Mouse (Mus musculus): ENCODE results near the gene Rapgef1. TPM values are rescaled to one million over a fixed set of nuclear protein-coding genes. Genes with fewer than 3 reads are reported as not detected.
"Not testable (repeated sequence)": the region's sequence is repeated elsewhere in the genome, so short reads cannot be mapped to it uniquely, and the experiment has no call there.

The Rapgef1 gene
- polyA plus RNA-seq, 1 experiment from 2014 or later = 22.4 TPM

- WGBS = 67% methylated on average over 5 of the region's 5 CpGs
- no peak overlapping the region for H3K9ac ChIP-seq (ENCODE audit: low read depth, low read length)
- H3K9me3 ChIP-seq (ENCODE audit: control insufficient read depth, low read length) = no peaks in the 10 kb centered on the region
- no peak for ATAC-seq (ENCODE audit: low read depth)
- no peak overlapping the region for H3K4me2 ChIP-seq (ENCODE audit: low read depth, low read length)
- no peaks in the 10 kb centered on the region for H3K27me3 ChIP-seq (replicated peaks; ENCODE audit: control insufficient read depth, insufficient read depth, low read length)
- no peak for DNase-seq (ENCODE audit: low spot score)
- H3K36me3 ChIP-seq (ENCODE audit: control insufficient read depth, insufficient read depth, low read length) = no peaks in the 10 kb centered on the region
- H3K4me1 ChIP-seq (ENCODE audit: control insufficient read depth, insufficient read depth, low read length) = peaks cover 23% of the 10 kb centered on the region
- no peak overlapping the region for H3K27ac ChIP-seq (replicated peaks; ENCODE audit: low read depth, low read length)
- H3K4me3 ChIP-seq (ENCODE audit: low read depth, low read length) = no peak overlapping the region
Observed at GRCm38 (mm10) chr2:29628186-29628585, 8.7 kb downstream of the Rapgef1 start.

- H3K4me1 ChIP-seq (ENCODE audit: control insufficient read depth, insufficient read depth, low read length) = peaks cover 29% of the 10 kb centered on the region
Observed at GRCm38 (mm10) chr2:29628763-29629181, 9.3 kb downstream of the Rapgef1 start.

GRCm38 (mm10) chr2:29629311-29629710 is 9.8 kb downstream of the Rapgef1 start:
- no peaks in the 10 kb centered on the region for H3K36me3 ChIP-seq (ENCODE audit: control insufficient read depth, insufficient read depth, low read length)
- H3K27ac ChIP-seq (replicated peaks; ENCODE audit: low read depth, low read length) = no peak overlapping the region
- ATAC-seq (ENCODE audit: low read depth) = no peak
- DNase-seq (ENCODE audit: low spot score) = no peak
- no peak overlapping the region for H3K9ac ChIP-seq (ENCODE audit: low read depth, low read length)
- H3K4me3 ChIP-seq (ENCODE audit: low read depth, low read length) = no peak overlapping the region
- H3K27me3 ChIP-seq (replicated peaks; ENCODE audit: control insufficient read depth, insufficient read depth, low read length) = no peaks in the 10 kb centered on the region
- peaks cover 29% of the 10 kb centered on the region for H3K4me1 ChIP-seq (ENCODE audit: control insufficient read depth, insufficient read depth, low read length)
- H3K4me2 ChIP-seq (ENCODE audit: low read depth, low read length) = no peak overlapping the region
- 67% methylated on average over 2 of the region's 2 CpGs for whole genome bisulfite sequencing
- no peaks in the 10 kb centered on the region for H3K9me3 ChIP-seq (ENCODE audit: control insufficient read depth, low read length)

More at GRCm38 (mm10) chr2:29628763-29629181, 9.3 kb downstream of the Rapgef1 start:
- DNase-seq (ENCODE audit: low spot score) (no peak), ATAC-seq (ENCODE audit: low read depth) (no peak)
- no peaks in the 10 kb centered on the region for H3K27me3 ChIP-seq (replicated peaks; ENCODE audit: control insufficient read depth, insufficient read depth, low read length)
- H3K36me3 ChIP-seq (ENCODE audit: control insufficient read depth, insufficient read depth, low read length) = no peaks in the 10 kb centered on the region
- no peaks in the 10 kb centered on the region for H3K9me3 ChIP-seq (ENCODE audit: control insufficient read depth, low read length)
- 45% methylated on average over 5 of the region's 5 CpGs for WGBS
- H3K9ac ChIP-seq (ENCODE audit: low read depth, low read length) = no peak overlapping the region
- H3K4me3 ChIP-seq (ENCODE audit: low read depth, low read length) = no peak overlapping the region
- H3K4me2 ChIP-seq (ENCODE audit: low read depth, low read length) = no peak overlapping the region
- no peak overlapping the region for H3K27ac ChIP-seq (replicated peaks; ENCODE audit: low read depth, low read length)

GRCm38 (mm10) chr2:29630141-29630771 is 10.7 kb downstream of the Rapgef1 start:
- Histone ChIP-seq H3K27me3 (replicated peaks; ENCODE audit: control insufficient read depth, insufficient read depth, low read length) (no peaks in the 10 kb centered on the region), H3K4me1 (ENCODE audit: control insufficient read depth, insufficient read depth, low read length) (peaks cover 29% of the 10 kb centered on the region), H3K4me2 (ENCODE audit: low read depth, low read length) (no peak overlapping the region), H3K9me3 (ENCODE audit: control insufficient read depth, low read length) (no peaks in the 10 kb centered on the region), H3K36me3 (ENCODE audit: control insufficient read depth, insufficient read depth, low read length) (no peaks in the 10 kb centered on the region), H3K4me3 (ENCODE audit: low read depth, low read length) (no peak overlapping the region), H3K27ac (replicated peaks; ENCODE audit: low read depth, low read length) (no peak overlapping the region), H3K9ac (ENCODE audit: low read depth, low read length) (no peak overlapping the region)
- 78% methylated on average over 10 of the region's 10 CpGs for WGBS
- ATAC-seq (ENCODE audit: low read depth) = no peak
- no peak for DNase-seq (ENCODE audit: low spot score)

DNA sequence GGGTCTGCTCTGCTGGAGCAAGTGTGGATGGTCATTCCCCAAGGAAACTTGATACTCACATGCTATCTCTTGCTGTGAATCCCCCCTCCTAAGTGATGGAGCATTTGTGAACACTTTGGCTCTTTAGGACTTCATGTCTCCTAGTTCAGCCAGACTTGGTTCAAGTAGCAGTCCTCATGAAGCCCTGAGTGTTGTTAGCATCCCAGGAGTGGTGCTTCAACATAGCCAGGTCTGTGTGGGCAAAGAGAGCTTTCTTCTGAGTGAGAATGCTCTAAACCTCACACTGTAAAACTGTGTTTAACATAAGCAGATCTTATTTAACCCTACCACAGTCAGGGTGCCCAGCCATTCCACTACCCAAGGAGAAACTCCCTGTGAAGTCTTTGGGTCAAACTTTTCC is 11.5 kb downstream of the Rapgef1 start:
- Histone ChIP-seq H3K36me3 (ENCODE audit: control insufficient read depth, insufficient read depth, low read length) (no peaks in the 10 kb centered on the region), H3K9me3 (ENCODE audit: control insufficient read depth, low read length) (no peaks in the 10 kb centered on the region), H3K4me2 (ENCODE audit: low read depth, low read length) (no peak overlapping the region), H3K27ac (replicated peaks; ENCODE audit: low read depth, low read length) (no peak overlapping the region), H3K27me3 (replicated peaks; ENCODE audit: control insufficient read depth, insufficient read depth, low read length) (no peaks in the 10 kb centered on the region), H3K4me1 (ENCODE audit: control insufficient read depth, insufficient read depth, low read length) (peaks cover 29% of the 10 kb centered on the region), H3K4me3 (ENCODE audit: low read depth, low read length) (no peak overlapping the region), H3K9ac (ENCODE audit: low read depth, low read length) (no peak overlapping the region)
- DNase-seq (ENCODE audit: low spot score) = no peak
- ATAC-seq (ENCODE audit: low read depth) = no peak

DNA sequence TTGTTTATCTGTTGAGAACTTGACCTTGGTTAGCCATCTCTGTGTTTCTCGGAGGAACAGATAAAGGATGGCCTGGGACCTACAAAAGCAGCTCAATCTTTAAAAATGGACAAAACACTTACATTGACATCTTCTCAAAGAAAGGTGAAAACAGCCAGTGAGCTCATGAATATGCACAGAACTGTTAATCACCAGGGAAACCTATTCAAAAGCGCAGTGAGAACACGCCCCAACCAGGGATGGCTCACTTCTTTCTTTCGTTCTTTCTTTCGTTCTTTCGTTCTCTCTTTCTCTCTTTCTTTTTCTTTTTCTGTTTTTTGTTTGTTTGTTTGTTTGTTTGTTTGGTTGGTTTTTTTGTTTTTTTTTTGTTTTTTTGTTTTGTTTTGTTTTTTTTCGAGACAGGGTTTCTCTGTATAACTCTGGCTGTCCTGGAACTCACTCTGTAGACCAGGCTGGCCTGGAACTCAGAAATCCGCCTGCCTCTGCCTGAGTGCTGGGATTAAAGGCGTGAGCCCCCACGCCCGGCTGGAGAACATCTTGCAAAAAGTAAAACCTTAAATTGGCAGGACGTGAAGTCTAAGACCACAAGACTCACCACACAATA is 12.1 kb downstream of the Rapgef1 start:
- 87% methylated on average over 12 of the region's 12 CpGs for WGBS
- H3K9ac ChIP-seq (ENCODE audit: low read depth, low read length) = not testable (repeated sequence)

DNA sequence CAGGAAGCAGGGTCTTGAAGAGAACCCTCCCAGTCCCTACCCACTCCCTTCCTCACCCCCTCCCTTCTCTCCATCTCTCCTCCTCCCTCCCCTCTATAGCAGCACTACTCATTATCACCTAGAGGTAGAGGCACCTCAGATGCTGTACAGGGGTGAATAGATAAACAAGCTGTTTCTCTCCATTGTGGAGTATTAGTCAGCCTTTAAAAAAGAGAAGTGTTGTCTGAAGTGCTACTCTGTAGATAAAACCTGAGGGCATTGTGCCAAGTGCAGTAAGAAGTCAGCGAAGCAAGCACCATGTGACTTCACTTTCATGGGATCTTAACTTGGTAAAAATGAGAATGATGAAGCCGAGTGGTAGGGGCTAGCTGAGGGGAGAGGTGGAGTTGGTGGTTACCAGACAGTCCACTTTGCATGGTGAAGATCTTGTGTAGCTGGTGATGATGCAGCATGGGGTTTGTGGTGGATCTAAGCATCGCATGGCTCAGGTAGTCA is 12.7 kb downstream of the Rapgef1 start:
- no peaks in the 10 kb centered on the region for H3K36me3 ChIP-seq (ENCODE audit: control insufficient read depth, insufficient read depth, low read length)
- WGBS = 73% methylated on average over 3 of the region's 3 CpGs
- H3K9me3 ChIP-seq (ENCODE audit: control insufficient read depth, low read length) = no peaks in the 10 kb centered on the region
- H3K9ac ChIP-seq (ENCODE audit: low read depth, low read length) = no peak overlapping the region
- H3K27me3 ChIP-seq (replicated peaks; ENCODE audit: control insufficient read depth, insufficient read depth, low read length) = no peaks in the 10 kb centered on the region
- H3K4me3 ChIP-seq (ENCODE audit: low read depth, low read length) = no peak overlapping the region
- DNase-seq (ENCODE audit: low spot score) = no peak
- H3K4me2 ChIP-seq (ENCODE audit: low read depth, low read length) = no peak overlapping the region
- H3K4me1 ChIP-seq (ENCODE audit: control insufficient read depth, insufficient read depth, low read length) = peaks cover 29% of the 10 kb centered on the region
- H3K27ac ChIP-seq (replicated peaks; ENCODE audit: low read depth, low read length) = peak overlapping the region; percentile 41; the same call in 1 of the 2 replicates
- ATAC-seq (ENCODE audit: low read depth) = no peak

More for the DNA sequence above, 12.1 kb downstream of the Rapgef1 start:
- not testable (repeated sequence) for H3K4me3 ChIP-seq (ENCODE audit: low read depth, low read length); H3K9me3 ChIP-seq (ENCODE audit: control insufficient read depth, low read length); H3K4me2 ChIP-seq (ENCODE audit: low read depth, low read length); ATAC-seq (ENCODE audit: low read depth); DNase-seq (ENCODE audit: low spot score); H3K27me3 ChIP-seq (replicated peaks; ENCODE audit: control insufficient read depth, insufficient read depth, low read length); H3K27ac ChIP-seq (replicated peaks; ENCODE audit: low read depth, low read length); H3K36me3 ChIP-seq (ENCODE audit: control insufficient read depth, insufficient read depth, low read length)
- H3K4me1 ChIP-seq (ENCODE audit: control insufficient read depth, insufficient read depth, low read length) = peaks cover 29% of the 10 kb centered on the region

GRCm38 (mm10) chr2:29633101-29633554 is 13.6 kb downstream of the Rapgef1 start:
- Histone ChIP-seq H3K9me3 (ENCODE audit: control insufficient read depth, low read length) (no peaks in the 10 kb centered on the region), H3K4me2 (ENCODE audit: low read depth, low read length) (0 out of 2 replicates have a peak overlapping the region, but pooled peaks have one; percentile 12), H3K9ac (ENCODE audit: low read depth, low read length) (no peak overlapping the region), H3K36me3 (ENCODE audit: control insufficient read depth, insufficient read depth, low read length) (no peaks in the 10 kb centered on the region), H3K4me3 (ENCODE audit: low read depth, low read length) (no peak overlapping the region), H3K27ac (replicated peaks; ENCODE audit: low read depth, low read length) (peak overlapping the region; percentile 41), H3K4me1 (ENCODE audit: control insufficient read depth, insufficient read depth, low read length) (peaks cover 28% of the 10 kb centered on the region), H3K27me3 (replicated peaks; ENCODE audit: control insufficient read depth, insufficient read depth, low read length) (no peaks in the 10 kb centered on the region)
- ATAC-seq (ENCODE audit: low read depth) (peak; percentile 69), DNase-seq (ENCODE audit: low spot score) (peak; percentile 87)
- 21% methylated on average over 6 of the region's 6 CpGs for WGBS
